Mouse (Mus musculus) c-Kit-negative CD71-positive TER-119-positive erythroid progenitor cells, embryonic 14.5 days (primary cell): ENCODE measurements around the gene Cog2.

Source experiments
- DNase-seq: peaks from one replicate; pipeline ENCODE4 v3.0.0-alpha.2; 2013; ENCODE audit warnings: low read depth, low spot score

Cog2 gene

GRCm38 (mm10) chr8:124520249-124521080 lies at the start of gene Cog2:
Gene Cog2 (plus strand): TSS chr8:124520767.
- peak; percentile 78 for DNase-seq

GRCm38 (mm10) chr8:124475690-124476089 lies 44.9 kb upstream of the Cog2 start:
- no peak for DNase-seq

- DNase-seq: no peak
Measured at GRCm38 (mm10) chr8:124476701-124477100, 43.9 kb upstream of the Cog2 start.

GRCm38 (mm10) chr8:124479251-124479650 lies 41.3 kb upstream of the Cog2 start:
- no peak for DNase-seq

- no peak for DNase-seq
Measured at GRCm38 (mm10) chr8:124480321-124480720, 40.2 kb upstream of the Cog2 start.

- no peak for DNase-seq
Measured at GRCm38 (mm10) chr8:124482790-124483189, 37.8 kb upstream of the Cog2 start.

GRCm38 (mm10) chr8:124483356-124484115 lies 37.0 kb upstream of the Cog2 start:
- no peak for DNase-seq

GRCm38 (mm10) chr8:124489311-124489710 lies 31.3 kb upstream of the Cog2 start:
- no peak for DNase-seq

GRCm38 (mm10) chr8:124489786-124490185 lies 30.8 kb upstream of the Cog2 start:
- no peak for DNase-seq

GRCm38 (mm10) chr8:124494397-124494796 lies 26.2 kb upstream of the Cog2 start:
- no peak for DNase-seq

GRCm38 (mm10) chr8:124494955-124495354 lies 25.6 kb upstream of the Cog2 start:
- no peak for DNase-seq

- no peak for DNase-seq
Measured at GRCm38 (mm10) chr8:124495676-124496075, 24.9 kb upstream of the Cog2 start.

GRCm38 (mm10) chr8:124496266-124496665 lies 24.3 kb upstream of the Cog2 start:
- no peak for DNase-seq

- no peak for DNase-seq
Measured at GRCm38 (mm10) chr8:124496871-124497270, 23.7 kb upstream of the Cog2 start.

GRCm38 (mm10) chr8:124498398-124498797 lies 22.2 kb upstream of the Cog2 start:
- DNase-seq: no peak

- no peak for DNase-seq
Measured at GRCm38 (mm10) chr8:124499236-124499937, 21.2 kb upstream of the Cog2 start.

- DNase-seq: no peak
Measured at GRCm38 (mm10) chr8:124499938-124500239, 20.7 kb upstream of the Cog2 start.

GRCm38 (mm10) chr8:124505626-124506025 lies 14.9 kb upstream of the Cog2 start:
- no peak for DNase-seq

GRCm38 (mm10) chr8:124507572-124508320 lies 12.8 kb upstream of the Cog2 start:
- DNase-seq: no peak

- no peak for DNase-seq
Measured at GRCm38 (mm10) chr8:124508321-124508695, 12.3 kb upstream of the Cog2 start.

- DNase-seq: no peak
Measured at GRCm38 (mm10) chr8:124509156-124509555, 11.4 kb upstream of the Cog2 start.

GRCm38 (mm10) chr8:124516039-124516438 lies 4.5 kb upstream of the Cog2 start:
- DNase-seq: no peak
